Mouse (Mus musculus): Measurements from ENCODE around the gene Hoxb1.

- TF ChIP-seq CTCF (IDR thresholded peaks at IDR 0.05; ENCODE audit: low read depth) (no peak), EP300 (optimal IDR thresholded peaks at IDR 0.05) (no peak)
These were observed 30.6 kb upstream of the Hoxb1 start for GRCm38 (mm10) chr11:96334998-96335397.
